Mouse (Mus musculus) G1E (cell line): Measurements from ENCODE around the gene Nfasc. TPM values are rescaled to one million over a fixed set of nuclear protein-coding genes. Genes with fewer than 3 reads are reported as not detected.

Source experiments
- ATAC-seq: 2 replicates; pipeline ENCODE4 v1.8.0; 2016; ENCODE audit warnings: mild to moderate bottlenecking; ENCODE audit not compliant: insufficient number of reproducible peaks, poor library complexity, low FRiP score, severe bottlenecking; ENCODE audit errors: extremely low read depth
- DNase-seq: peaks from one replicate; pipeline ENCODE4 v3.0.0; 2012; ENCODE audit warnings: low spot score
- H3K27me3 ChIP-seq: 2 replicates; pipeline ENCODE4 v1.6.1; 2012; ENCODE audit warnings: mild to moderate bottlenecking, low read length, inconsistent platforms; ENCODE audit not compliant: insufficient read depth
- H3K36me3 ChIP-seq: replicated peaks from 2 replicates; pipeline ENCODE3; 2012; ENCODE audit warnings: mild to moderate bottlenecking, inconsistent platforms
- H3K4me1 ChIP-seq: 2 replicates; pipeline ENCODE4 v1.6.1; 2012; ENCODE audit warnings: low read depth, low read length, inconsistent platforms, mixed read lengths; ENCODE audit not compliant: insufficient read depth
- H3K4me3 ChIP-seq: 2 replicates; pipeline ENCODE4 v1.5.1; 2012; ENCODE audit warnings: low read depth, mild to moderate bottlenecking, inconsistent platforms, low read length, moderate library complexity, mixed read lengths
- H3K9me3 ChIP-seq: replicated peaks from 2 replicates; pipeline ENCODE4 v1.6.1; 2012; ENCODE audit warnings: inconsistent platforms
- CTCF ChIP-seq: IDR thresholded peaks from 2 replicates; pipeline ENCODE4 v1.5.1; 2012; ENCODE audit warnings: low read depth, low read length, inconsistent platforms, mixed read lengths
- GATA1 ChIP-seq: IDR thresholded peaks from 2 replicates; pipeline ENCODE4 v1.6.1; 2012; ENCODE audit warnings: borderline replicate concordance, low read length, inconsistent platforms, mixed read lengths
- GATA2 ChIP-seq: IDR thresholded peaks from 2 replicates; pipeline ENCODE4 v1.6.1; 2012; ENCODE audit warnings: low read depth, low read length, inconsistent platforms, borderline replicate concordance
- POLR2AphosphoS5 ChIP-seq: IDR thresholded peaks from 2 replicates; pipeline ENCODE4 v1.6.1; 2012; ENCODE audit warnings: low read depth, low read length, inconsistent platforms; ENCODE audit not compliant: insufficient replicate concordance
- TAL1 ChIP-seq: conservative IDR thresholded peaks from 2 replicates; pipeline ENCODE4 v1.6.1; 2012; ENCODE audit warnings: low read depth, low read length, inconsistent platforms, mixed read lengths
- polyA plus RNA-seq: library from polyadenylated mRNA; stranded (reverse); fragments of >175 nt; gene quantifications from 2 replicates; pipeline ENCODE4 v1.2.3, GENCODE M21; 2012
- total RNA-seq, 2 experiments: library from RNA; stranded (forward) in 1 of 2; stranded (reverse) in 1 of 2; fragments of 200-1000 nt in 1 of 2; fragments of >200 nt in 1 of 2; fragmentation: Nextera tagmentation in 1 of 2; gene quantifications; 2 replicates each; pipeline ENCODE4 v1.2.3; 2014 to 2017

Nfasc gene
- total and polyA plus RNA-seq, 3 experiments = 0.22 TPM; not detected in 2

- ATAC-seq = no peak
Measured at GRCm38 (mm10) chr1:132565766-132566165, 175.8 kb downstream of the Nfasc start.

DNA sequence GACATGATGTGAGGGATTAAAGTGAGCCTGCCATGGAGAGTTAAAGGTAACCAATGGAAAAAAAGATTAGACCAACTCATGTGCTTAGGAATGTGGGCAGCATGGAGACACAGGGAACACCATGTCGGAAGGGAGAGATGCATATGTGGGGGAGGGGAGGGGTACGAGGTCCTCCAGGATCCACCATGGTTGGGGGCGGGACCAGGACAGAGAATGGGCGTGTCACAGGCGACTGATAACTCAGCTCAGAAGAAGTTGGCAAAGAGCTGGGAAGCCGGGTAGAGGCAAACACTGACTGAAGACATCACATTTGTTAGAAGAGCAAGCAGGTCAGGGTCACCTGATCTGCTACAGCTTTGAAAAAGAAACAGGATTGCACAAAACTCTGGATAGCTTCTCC lies 176.7 kb downstream of the Nfasc start:
- TF ChIP-seq TAL1 = no peak
- TF ChIP-seq GATA1 = no peak
- TF ChIP-seq POLR2AphosphoS5 = no peak
- no peak for TF ChIP-seq CTCF
- TF ChIP-seq GATA2 = no peak
- DNase-seq = no peak
- Histone ChIP-seq H3K27me3 (peaks cover 27% of the 10 kb centered on the region), H3K4me1 (peaks cover 6% of the 10 kb centered on the region; the same call in 1 of the 2 replicates), H3K36me3 (no peaks in the 10 kb centered on the region), H3K4me3 (no peak overlapping the region), H3K9me3 (no peaks in the 10 kb centered on the region)
- ATAC-seq = no peak

More at GRCm38 (mm10) chr1:132565766-132566165, 175.8 kb downstream of the Nfasc start:
- H3K27me3 ChIP-seq = peaks cover 27% of the 10 kb centered on the region
- TF ChIP-seq TAL1 (no peak), POLR2AphosphoS5 (no peak), GATA2 (no peak), GATA1 (no peak), CTCF (no peak)
- no peak overlapping the region for H3K4me3 ChIP-seq
- peaks cover 6% of the 10 kb centered on the region; the same call in 1 of the 2 replicates for H3K4me1 ChIP-seq
- no peaks in the 10 kb centered on the region for H3K9me3 ChIP-seq
- DNase-seq = no peak
- H3K36me3 ChIP-seq = no peaks in the 10 kb centered on the region

DNA sequence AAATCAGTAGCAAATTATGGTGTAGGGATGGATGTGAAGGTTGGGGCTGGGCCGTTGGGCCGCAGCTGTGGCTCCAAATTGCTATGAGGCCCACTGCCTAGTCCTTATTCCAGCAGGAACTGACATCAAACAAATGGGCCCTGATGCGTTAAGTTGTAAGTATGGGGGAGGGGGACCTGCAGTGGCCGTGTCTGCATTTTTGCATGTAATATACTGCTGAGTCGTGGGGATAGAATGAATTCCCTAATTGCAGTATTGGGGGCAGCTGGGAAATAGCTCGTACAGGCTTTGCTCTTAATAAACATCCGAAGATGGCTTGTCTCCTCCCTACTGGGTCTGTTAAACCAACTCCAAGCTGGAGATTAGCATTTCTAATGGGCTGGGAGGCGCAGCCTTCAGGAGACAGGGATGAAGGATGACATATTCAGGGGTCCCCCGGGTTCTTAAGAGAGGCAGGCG lies 179.2 kb downstream of the Nfasc start:
- H3K9me3 ChIP-seq = no peaks in the 10 kb centered on the region
- no peak for TF ChIP-seq GATA2
- TF ChIP-seq GATA1 = no peak
- TF ChIP-seq POLR2AphosphoS5 = no peak
- no peak for TF ChIP-seq TAL1
- no peak for TF ChIP-seq CTCF
- no peak for DNase-seq
- H3K4me1 ChIP-seq = peaks cover 6% of the 10 kb centered on the region; the same call in 1 of the 2 replicates
- H3K36me3 ChIP-seq = no peaks in the 10 kb centered on the region
- no peak overlapping the region for H3K4me3 ChIP-seq
- H3K27me3 ChIP-seq = peaks cover 41% of the 10 kb centered on the region
- no peak for ATAC-seq

DNA sequence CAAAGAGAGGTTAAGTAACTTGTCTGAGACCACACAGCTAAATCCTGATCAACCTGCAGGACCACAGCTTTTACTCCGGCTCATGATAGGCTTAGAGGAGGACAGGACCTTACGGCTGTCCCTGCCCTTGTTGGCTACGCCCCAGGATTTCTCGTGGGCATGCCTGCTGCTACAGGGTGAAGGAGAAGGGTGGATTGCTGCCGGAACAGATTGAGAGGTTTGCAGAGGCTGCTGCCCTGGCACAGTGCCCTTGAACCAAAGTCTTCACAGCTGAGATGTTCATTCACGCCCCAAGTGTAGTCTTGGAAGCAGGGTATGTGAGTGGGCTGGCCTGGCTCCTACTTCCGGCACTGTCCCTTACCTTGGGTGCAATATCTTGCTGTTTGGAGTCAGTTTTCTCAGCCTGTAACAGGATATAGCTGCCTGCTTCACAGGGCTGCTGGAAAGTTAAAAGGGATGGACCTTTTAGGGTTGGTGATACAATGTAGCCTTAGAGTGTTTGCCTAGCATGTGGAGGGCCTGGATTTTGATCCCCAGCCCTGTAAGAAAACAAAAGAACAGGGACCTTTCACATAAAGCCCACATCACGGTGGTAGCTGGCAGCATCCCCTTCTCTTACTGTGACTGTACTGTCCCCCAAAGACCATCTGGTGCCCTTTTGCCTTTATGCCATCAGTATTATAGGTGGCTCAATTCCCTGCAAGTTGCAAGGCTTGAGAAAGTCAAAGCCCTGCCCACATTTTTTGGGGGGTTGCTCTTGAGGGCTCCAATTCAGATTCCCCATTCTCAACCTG lies 180.5 kb downstream of the Nfasc start:
- TF ChIP-seq GATA1 (no peak), POLR2AphosphoS5 (no peak)
- Histone ChIP-seq H3K9me3 (no peaks in the 10 kb centered on the region), H3K4me1 (peaks cover 6% of the 10 kb centered on the region; the same call in 1 of the 2 replicates), H3K36me3 (no peaks in the 10 kb centered on the region), H3K4me3 (no peak overlapping the region), H3K27me3 (peaks cover 42% of the 10 kb centered on the region)
- DNase-seq (no peak), ATAC-seq (no peak)

GRCm38 (mm10) chr1:132559045-132559444 lies 182.6 kb downstream of the Nfasc start:
- no peaks in the 10 kb centered on the region for H3K9me3 ChIP-seq
- peaks cover 5% of the 10 kb centered on the region; the same call in 1 of the 2 replicates for H3K4me1 ChIP-seq
- no peak overlapping the region for H3K4me3 ChIP-seq
- H3K36me3 ChIP-seq = no peaks in the 10 kb centered on the region
- no peak for DNase-seq
- no peak for ATAC-seq
- peaks cover 50% of the 10 kb centered on the region for H3K27me3 ChIP-seq
- TF ChIP-seq POLR2AphosphoS5 = no peak
- no peak for TF ChIP-seq CTCF
- no peak for TF ChIP-seq GATA1

DNA sequence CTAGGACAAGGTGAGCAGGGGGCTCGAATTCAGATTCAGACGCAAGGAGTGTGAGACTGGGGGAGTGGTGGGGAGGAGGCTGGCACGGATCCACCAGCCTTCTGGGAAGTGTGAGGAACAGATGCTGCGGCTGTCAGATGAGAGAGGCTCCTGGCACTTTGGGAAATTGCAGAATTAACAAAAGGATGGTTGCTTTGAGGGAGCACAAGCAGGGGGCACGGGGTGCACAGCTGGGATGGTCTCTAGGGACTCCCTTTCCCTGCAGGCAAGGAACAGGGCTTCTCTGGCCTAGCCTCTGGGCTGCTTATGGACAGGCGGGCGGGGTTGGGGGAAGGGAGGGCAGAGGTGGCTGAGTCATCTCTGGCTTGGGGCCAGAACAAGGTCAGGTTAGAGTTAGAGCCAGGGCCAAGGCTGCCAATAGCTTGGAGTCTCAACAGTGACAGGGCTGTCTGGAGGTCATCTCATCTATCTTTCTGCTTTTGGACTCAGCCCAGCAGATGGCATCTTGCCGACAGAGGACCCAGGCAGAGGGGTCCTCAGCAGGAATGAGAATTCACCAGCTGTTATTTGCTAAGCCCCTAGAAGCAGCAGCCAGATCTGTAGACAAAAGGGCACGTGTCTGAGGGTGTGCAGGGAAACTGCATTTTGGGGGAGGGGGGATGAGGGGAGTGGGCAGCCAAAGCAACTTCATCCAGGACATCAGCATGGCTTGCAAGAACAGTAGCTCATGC lies 183.5 kb downstream of the Nfasc start:
- Histone ChIP-seq H3K9me3 (no peaks in the 10 kb centered on the region), H3K27me3 (peaks cover 50% of the 10 kb centered on the region), H3K4me1 (no peaks in the 10 kb centered on the region), H3K36me3 (no peaks in the 10 kb centered on the region), H3K4me3 (no peak overlapping the region)
- TF ChIP-seq CTCF (no peak), POLR2AphosphoS5 (no peak), GATA2 (no peak), TAL1 (no peak), GATA1 (no peak)
- no peak for DNase-seq
- no peak for ATAC-seq
